Mouse (Mus musculus): ENCODE results near the gene Olfr700.

GRCm38 (mm10) chr7:106808734-106809133 is at the start of gene Olfr700:
- TF ChIP-seq POLR2A (IDR thresholded peaks at IDR 0.05; ENCODE audit: control insufficient read depth, extremely low read depth, insufficient read depth, low read length, poor library complexity) (no peak), CTCF (IDR thresholded peaks at IDR 0.05; ENCODE audit: borderline replicate concordance, control insufficient read depth, extremely low read depth, insufficient read depth, low read length, poor library complexity) (no peak)
